Mouse (Mus musculus) kidney, embryonic 14.5 days (tissue): ENCODE measurements around the gene Gpr107. TPM values are rescaled to one million over a fixed set of nuclear protein-coding genes. Genes with fewer than 3 reads are reported as not detected.

ENCODE experiments used
- ATAC-seq: fragments of 200-750 bp; cut with Nextera tagmentation; 2 replicates; pipeline ENCODE4 v1.8.0; 2017; ENCODE audit warnings: moderate number of reproducible peaks, mild to moderate bottlenecking, moderate TSS enrichment, moderate library complexity; ENCODE audit not compliant: low FRiP score, low TSS enrichment
- H3K27ac ChIP-seq: fragments of 300-500 bp; sonication (generic); 2 replicates; pipeline ENCODE4 v1.5.1; 2014; ENCODE audit warnings: low read depth, mild to moderate bottlenecking, low read length, moderate library complexity, mixed read lengths
- H3K27me3 ChIP-seq: fragments of 300-500 bp; sonication (generic); 2 replicates; pipeline ENCODE4 v1.6.1; 2014; ENCODE audit warnings: mild to moderate bottlenecking, low read length; ENCODE audit not compliant: control insufficient read depth, insufficient read depth
- H3K36me3 ChIP-seq: fragments of 300-500 bp; sonication (generic); 2 replicates; pipeline ENCODE4 v1.6.1; 2014; ENCODE audit warnings: low read length, mixed read lengths; ENCODE audit not compliant: control insufficient read depth, insufficient read depth
- H3K4me1 ChIP-seq: fragments of 300-500 bp; sonication (generic); 2 replicates; pipeline ENCODE4 v1.6.1; 2014; ENCODE audit warnings: low read length, mixed read lengths; ENCODE audit not compliant: control insufficient read depth, insufficient read depth
- H3K4me2 ChIP-seq: fragments of 300-500 bp; sonication (generic); replicated peaks from 2 replicates; pipeline ENCODE4 v1.6.1; 2014; ENCODE audit warnings: low read depth, mild to moderate bottlenecking, low read length
- H3K4me3 ChIP-seq: fragments of 300-500 bp; sonication (generic); 2 replicates; pipeline ENCODE4 v1.5.1; 2014; ENCODE audit warnings: mild to moderate bottlenecking, low read length
- H3K9ac ChIP-seq: fragments of 300-500 bp; sonication (generic); 2 replicates; pipeline ENCODE4 v1.6.1; 2014; ENCODE audit warnings: low read depth, mild to moderate bottlenecking, low read length, moderate library complexity
- H3K9me3 ChIP-seq: fragments of 300-500 bp; sonication (generic); 2 replicates; pipeline ENCODE4 v1.6.1; 2016; ENCODE audit warnings: low read length; ENCODE audit not compliant: control insufficient read depth
- WGBS: fragments of 180-500 bp; shearing (Covaris S2); extraction: QIAGEN DNeasy Blood & Tissue Kit; methylation state at CpG from one replicate; pipeline ENCODE4 v1.1.7; 2014; 5-methylcytosine and 5-hydroxymethylcytosine counted together
- polyA plus RNA-seq: library from polyadenylated mRNA; unstranded; fragments of >200 nt; fragmentation: Nextera tagmentation; extraction: Ambion mirVana; gene quantifications from 2 replicates; pipeline ENCODE4 v1.2.1, GENCODE M21; 2014

The Gpr107 gene
- polyA plus RNA-seq, 1 experiment from 2014 or later, result 27.5 TPM

GRCm38 (mm10) chr2:31123493-31123892 is 28.6 kb upstream of the Gpr107 start:
- no peaks in the 10 kb centered on the region for H3K9me3 ChIP-seq
- no peak overlapping the region for H3K4me3 ChIP-seq
- H3K4me1 ChIP-seq, result peaks cover 8% of the 10 kb centered on the region; the same call in 1 of the 2 replicates
- H3K36me3 ChIP-seq, result no peaks in the 10 kb centered on the region
- ATAC-seq, result no peak
- 93% methylated on average over 5 of the region's 5 CpGs for WGBS
- H3K9ac ChIP-seq, result no peak overlapping the region
- H3K27me3 ChIP-seq, result no peaks in the 10 kb centered on the region
- H3K27ac ChIP-seq, result no peak overlapping the region
- no peak overlapping the region for H3K4me2 ChIP-seq

GRCm38 (mm10) chr2:31124694-31125093 is 27.4 kb upstream of the Gpr107 start:
- H3K36me3 ChIP-seq, result no peaks in the 10 kb centered on the region
- WGBS, result 53% methylated on average over 2 of the region's 2 CpGs
- H3K9me3 ChIP-seq, result no peaks in the 10 kb centered on the region
- no peak overlapping the region for H3K27ac ChIP-seq
- H3K4me2 ChIP-seq, result no peak overlapping the region
- H3K9ac ChIP-seq, result no peak overlapping the region
- no peak for ATAC-seq
- H3K4me3 ChIP-seq, result no peak overlapping the region
- H3K27me3 ChIP-seq, result no peaks in the 10 kb centered on the region
- H3K4me1 ChIP-seq, result peaks cover 8% of the 10 kb centered on the region; the same call in 1 of the 2 replicates

- Histone ChIP-seq H3K27me3 (no peaks in the 10 kb centered on the region), H3K9me3 (no peaks in the 10 kb centered on the region), H3K4me1 (peaks cover 8% of the 10 kb centered on the region; the same call in 1 of the 2 replicates), H3K9ac (no peak overlapping the region), H3K4me2 (no peak overlapping the region), H3K36me3 (no peaks in the 10 kb centered on the region), H3K4me3 (no peak overlapping the region), H3K27ac (no peak overlapping the region)
- no peak for ATAC-seq
- WGBS, result 70% methylated on average over 7 of the region's 7 CpGs
Measured at GRCm38 (mm10) chr2:31125156-31125555, 27.0 kb upstream of the Gpr107 start.

- Histone ChIP-seq H3K9me3 (no peaks in the 10 kb centered on the region), H3K4me2 (no peak overlapping the region), H3K27ac (no peak overlapping the region), H3K9ac (no peak overlapping the region), H3K4me1 (peaks cover 14% of the 10 kb centered on the region), H3K4me3 (no peak overlapping the region), H3K27me3 (no peaks in the 10 kb centered on the region), H3K36me3 (no peaks in the 10 kb centered on the region)
- 85% methylated on average over 9 of the region's 9 CpGs for WGBS
- ATAC-seq, result no peak
Measured at GRCm38 (mm10) chr2:31126048-31126447, 26.1 kb upstream of the Gpr107 start.

- no peaks in the 10 kb centered on the region for H3K36me3 ChIP-seq
- ATAC-seq, result no peak
- no peak overlapping the region for H3K9ac ChIP-seq
- no peak overlapping the region for H3K4me2 ChIP-seq
- no peaks in the 10 kb centered on the region for H3K27me3 ChIP-seq
- no peak overlapping the region for H3K27ac ChIP-seq
- H3K9me3 ChIP-seq, result no peaks in the 10 kb centered on the region
- 43% methylated on average over 7 of the region's 7 CpGs for WGBS
- H3K4me3 ChIP-seq, result no peak overlapping the region
- peaks cover 16% of the 10 kb centered on the region for H3K4me1 ChIP-seq
Measured at GRCm38 (mm10) chr2:31127219-31127618, 24.9 kb upstream of the Gpr107 start.

- peaks cover 23% of the 10 kb centered on the region for H3K4me1 ChIP-seq
- ATAC-seq, result no peak
- H3K27me3 ChIP-seq, result no peaks in the 10 kb centered on the region
- no peaks in the 10 kb centered on the region for H3K36me3 ChIP-seq
- WGBS, result 71% methylated on average over 4 of the region's 4 CpGs
- H3K9ac ChIP-seq, result no peak overlapping the region
- no peak overlapping the region for H3K4me3 ChIP-seq
- H3K4me2 ChIP-seq, result no peak overlapping the region
- H3K9me3 ChIP-seq, result no peaks in the 10 kb centered on the region
- no peak overlapping the region for H3K27ac ChIP-seq
Measured at GRCm38 (mm10) chr2:31127899-31128298, 24.2 kb upstream of the Gpr107 start.

GRCm38 (mm10) chr2:31129742-31130518 is 22.2 kb upstream of the Gpr107 start:
- no peaks in the 10 kb centered on the region for H3K9me3 ChIP-seq
- H3K4me1 ChIP-seq, result peaks cover 29% of the 10 kb centered on the region
- 76% methylated on average over 14 of the region's 14 CpGs for WGBS
- no peak for ATAC-seq
- no peaks in the 10 kb centered on the region for H3K36me3 ChIP-seq
- no peak overlapping the region for H3K4me2 ChIP-seq
- H3K9ac ChIP-seq, result no peak overlapping the region
- no peak overlapping the region for H3K27ac ChIP-seq
- no peaks in the 10 kb centered on the region for H3K27me3 ChIP-seq
- H3K4me3 ChIP-seq, result no peak overlapping the region

DNA sequence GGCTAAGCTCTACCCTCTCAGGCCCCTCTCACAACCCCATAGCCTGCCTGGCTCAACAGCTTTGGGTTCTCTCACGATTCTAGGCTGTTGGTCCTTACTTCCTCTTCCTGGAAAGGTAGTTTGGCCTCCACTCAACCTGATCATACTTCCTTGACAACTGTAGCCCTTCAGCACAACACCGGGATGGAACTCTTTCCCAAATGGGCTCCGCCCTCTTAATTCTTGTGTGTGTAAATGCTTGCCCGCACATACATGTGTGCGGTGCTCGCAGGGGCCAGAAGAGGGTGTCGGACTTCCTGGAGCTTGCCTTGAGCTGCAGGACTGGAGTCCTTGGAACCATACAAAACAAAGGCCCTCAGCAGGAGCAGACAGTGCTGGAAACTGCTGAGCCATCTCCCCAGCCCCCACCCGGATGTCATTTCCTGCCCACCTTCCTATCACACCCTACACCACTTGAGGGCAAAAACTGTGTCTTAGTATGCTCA is 21.3 kb upstream of the Gpr107 start:
- no peaks in the 10 kb centered on the region for H3K36me3 ChIP-seq
- 76% methylated on average over 8 of the region's 8 CpGs for WGBS
- no peak overlapping the region for H3K9ac ChIP-seq
- no peak overlapping the region for H3K4me2 ChIP-seq
- no peaks in the 10 kb centered on the region for H3K27me3 ChIP-seq
- no peak overlapping the region for H3K4me3 ChIP-seq
- ATAC-seq, result no peak
- H3K27ac ChIP-seq, result peak overlapping the region; percentile 39; the same call in 1 of the 2 replicates
- no peaks in the 10 kb centered on the region for H3K9me3 ChIP-seq
- H3K4me1 ChIP-seq, result peaks cover 35% of the 10 kb centered on the region

- peak; percentile 66 for ATAC-seq
- H3K27ac ChIP-seq, result no peak overlapping the region; the same call in 1 of the 2 replicates
- WGBS, result 37% methylated on average over 8 of the region's 8 CpGs
- no peaks in the 10 kb centered on the region for H3K36me3 ChIP-seq
- no peaks in the 10 kb centered on the region for H3K27me3 ChIP-seq
- no peak overlapping the region for H3K4me2 ChIP-seq
- H3K9ac ChIP-seq, result no peak overlapping the region
- H3K4me1 ChIP-seq, result peaks cover 38% of the 10 kb centered on the region
- H3K9me3 ChIP-seq, result no peaks in the 10 kb centered on the region
- no peak overlapping the region for H3K4me3 ChIP-seq
Measured at GRCm38 (mm10) chr2:31132682-31133081, 19.4 kb upstream of the Gpr107 start.
